Mouse (Mus musculus): ENCODE data around the gene Ube3b. TPM values are rescaled to one million over a fixed set of nuclear protein-coding genes. Genes with fewer than 3 reads are reported as not detected.
A peak's percentile ranks its signal among the peaks of the same experiment; 100 is the strongest.

The Ube3b gene
- polyA plus RNA-seq, 1 experiment from 2014 or later = 23.0 TPM

DNA sequence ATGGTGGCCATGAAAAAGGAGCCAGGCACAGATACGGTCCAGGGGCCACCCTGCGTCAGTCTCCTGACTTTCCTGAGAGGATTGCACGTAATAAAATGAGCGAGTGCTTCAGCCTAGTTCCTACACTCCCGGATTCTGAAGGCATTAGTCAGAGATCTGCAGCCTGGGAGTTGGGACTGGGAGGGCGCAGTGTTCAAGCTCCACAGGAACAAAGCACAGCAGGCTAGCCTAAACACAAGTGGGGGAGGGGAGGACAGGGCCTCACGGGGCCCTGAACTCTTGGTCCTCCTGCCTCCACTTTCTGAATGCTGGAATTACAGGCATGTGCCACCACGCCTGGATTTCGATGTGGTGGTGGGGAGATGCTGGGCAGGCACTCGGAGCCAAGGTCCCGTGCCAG lies 7.8 kb upstream of the Ube3b start:
- Histone ChIP-seq H3K4me1 (replicated peaks; ENCODE audit: control insufficient read depth, insufficient read depth, low read length) (peaks cover 55% of the 10 kb centered on the region), H3K27ac (ENCODE audit: low read depth, low read length) (peak overlapping the region; percentile 93), H3K27me3 (replicated peaks; ENCODE audit: control insufficient read depth, insufficient read depth, low read length) (no peaks in the 10 kb centered on the region), H3K36me3 (ENCODE audit: control insufficient read depth, insufficient read depth) (peaks cover 49% of the 10 kb centered on the region), H3K9me3 (ENCODE audit: control insufficient read depth) (no peaks in the 10 kb centered on the region), H3K9ac (ENCODE audit: low read depth, low read length) (0 out of 2 replicates have a peak overlapping the region, but pooled peaks have one; percentile 1), H3K4me2 (replicated peaks; ENCODE audit: low read depth) (peak overlapping the region; percentile 46), H3K4me3 (ENCODE audit: low read depth, low read length) (no peak overlapping the region)
- TF ChIP-seq CTCF (IDR thresholded peaks at IDR 0.05; ENCODE audit: low read depth) = no peak
- peak; percentile 83 for ATAC-seq
- WGBS = 16% methylated on average over 11 of the region's 11 CpGs

DNA sequence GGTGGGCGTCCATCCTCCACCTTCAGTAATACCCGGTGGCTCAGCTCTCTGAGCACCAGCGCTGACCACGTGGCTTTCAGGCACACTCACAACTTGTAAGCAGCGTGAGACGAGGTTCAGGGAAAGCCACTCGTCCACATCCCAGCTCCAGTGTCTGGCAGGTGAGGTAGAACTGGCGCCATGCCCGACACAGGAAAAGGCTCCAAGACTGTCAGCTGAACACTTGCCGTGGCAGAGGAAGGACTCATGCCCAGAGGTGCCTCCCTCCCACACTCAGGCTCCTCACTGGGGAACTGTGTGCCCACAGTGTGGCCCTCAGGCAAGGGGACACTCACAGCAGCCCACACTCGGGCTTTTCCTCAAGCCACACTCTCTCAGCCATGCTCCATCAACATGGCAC lies 7.2 kb upstream of the Ube3b start:
- H3K4me1 ChIP-seq (replicated peaks; ENCODE audit: control insufficient read depth, insufficient read depth, low read length) = peaks cover 60% of the 10 kb centered on the region
- H3K27me3 ChIP-seq (replicated peaks; ENCODE audit: control insufficient read depth, insufficient read depth, low read length) = no peaks in the 10 kb centered on the region
- ATAC-seq = no peak
- TF ChIP-seq CTCF (IDR thresholded peaks at IDR 0.05; ENCODE audit: low read depth) = no peak
- H3K9ac ChIP-seq (ENCODE audit: low read depth, low read length) = 0 out of 2 replicates have a peak overlapping the region, but pooled peaks have one; percentile 1
- H3K27ac ChIP-seq (ENCODE audit: low read depth, low read length) = peak overlapping the region; percentile 93
- peak overlapping the region; percentile 46; the same call in 1 of the 2 replicates for H3K4me2 ChIP-seq (replicated peaks; ENCODE audit: low read depth)
- no peaks in the 10 kb centered on the region for H3K9me3 ChIP-seq (ENCODE audit: control insufficient read depth)
- no peak overlapping the region for H3K4me3 ChIP-seq (ENCODE audit: low read depth, low read length)
- 60% methylated on average over 11 of the region's 11 CpGs for WGBS
- H3K36me3 ChIP-seq (ENCODE audit: control insufficient read depth, insufficient read depth) = peaks cover 43% of the 10 kb centered on the region

DNA sequence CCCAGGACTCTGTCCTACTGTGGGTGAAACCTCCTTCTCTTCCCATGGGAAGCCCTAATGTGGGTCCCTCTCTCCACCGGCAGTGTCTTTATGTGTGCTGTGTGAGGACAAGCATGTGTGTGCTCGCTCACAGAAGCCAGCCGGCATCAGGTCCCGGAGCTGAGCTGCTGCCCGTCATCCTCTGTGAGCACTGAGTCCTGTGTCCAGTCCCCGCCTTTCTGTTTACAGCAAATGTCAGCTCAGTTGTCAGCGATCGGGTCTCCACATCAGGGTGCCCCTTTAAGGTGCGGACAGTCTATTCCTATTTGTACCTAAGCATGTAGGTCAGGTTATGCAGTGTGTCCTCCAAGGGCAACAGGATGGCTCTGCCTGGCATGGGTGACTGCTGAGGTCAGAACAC lies 6.8 kb upstream of the Ube3b start:
- no peak for TF ChIP-seq CTCF (IDR thresholded peaks at IDR 0.05; ENCODE audit: low read depth)
- Histone ChIP-seq H3K4me2 (replicated peaks; ENCODE audit: low read depth) (no peak overlapping the region), H3K36me3 (ENCODE audit: control insufficient read depth, insufficient read depth) (peaks cover 39% of the 10 kb centered on the region), H3K27me3 (replicated peaks; ENCODE audit: control insufficient read depth, insufficient read depth, low read length) (no peaks in the 10 kb centered on the region), H3K4me1 (replicated peaks; ENCODE audit: control insufficient read depth, insufficient read depth, low read length) (peaks cover 64% of the 10 kb centered on the region), H3K9ac (ENCODE audit: low read depth, low read length) (0 out of 2 replicates have a peak overlapping the region, but pooled peaks have one; percentile 1), H3K9me3 (ENCODE audit: control insufficient read depth) (no peaks in the 10 kb centered on the region), H3K4me3 (ENCODE audit: low read depth, low read length) (no peak overlapping the region), H3K27ac (ENCODE audit: low read depth, low read length) (peak overlapping the region; percentile 93)
- ATAC-seq = no peak
- 84% methylated on average over 9 of the region's 9 CpGs for WGBS

DNA sequence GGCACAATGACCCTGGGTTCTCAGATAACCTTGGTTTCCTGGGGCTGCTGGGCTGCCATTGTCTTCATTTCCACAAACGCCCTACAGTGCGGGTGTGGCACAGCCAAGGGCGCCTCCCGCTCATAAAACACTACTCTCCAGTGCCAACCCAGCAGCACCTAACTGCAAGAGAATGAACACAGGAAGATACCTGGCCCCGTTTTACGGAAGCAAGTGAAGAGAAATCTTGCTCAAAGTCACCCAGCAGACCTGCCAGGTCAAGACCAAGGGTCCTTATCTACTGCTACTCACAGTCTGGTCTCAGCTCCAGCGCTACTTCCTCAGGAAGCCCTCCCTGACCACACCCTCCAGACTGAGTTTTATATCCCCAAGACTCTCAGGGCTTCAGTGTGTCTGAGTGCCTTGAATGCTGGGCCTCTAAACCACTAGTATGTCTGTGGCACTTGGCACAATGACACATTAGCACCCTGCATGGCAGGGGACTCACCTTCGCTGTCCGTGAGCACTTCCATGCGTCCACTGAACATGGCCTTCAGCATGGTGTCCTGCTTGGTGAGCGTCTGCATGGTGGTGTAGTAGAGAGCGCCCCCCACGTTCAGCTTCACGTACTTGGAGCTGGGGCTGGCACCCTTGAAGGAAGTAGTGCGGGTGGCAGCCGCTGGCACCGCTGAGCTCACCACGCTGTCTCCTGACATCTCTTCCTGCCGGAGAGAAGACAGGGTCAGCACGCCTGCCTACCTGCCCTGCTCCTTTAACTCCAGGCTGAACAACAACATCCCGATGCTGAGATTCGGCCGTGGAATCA lies 5.8 kb upstream of the Ube3b start:
- peak overlapping the region; percentile 93 for H3K27ac ChIP-seq (ENCODE audit: low read depth, low read length)
- peaks cover 61% of the 10 kb centered on the region for H3K4me1 ChIP-seq (replicated peaks; ENCODE audit: control insufficient read depth, insufficient read depth, low read length)
- no peaks in the 10 kb centered on the region for H3K9me3 ChIP-seq (ENCODE audit: control insufficient read depth)
- no peak overlapping the region for H3K4me3 ChIP-seq (ENCODE audit: low read depth, low read length)
- WGBS = 61% methylated on average over 23 of the region's 23 CpGs
- H3K9ac ChIP-seq (ENCODE audit: low read depth, low read length) = no peak overlapping the region
- peak overlapping the region; percentile 24; the same call in 1 of the 2 replicates for H3K4me2 ChIP-seq (replicated peaks; ENCODE audit: low read depth)
- H3K36me3 ChIP-seq (ENCODE audit: control insufficient read depth, insufficient read depth) = peaks cover 28% of the 10 kb centered on the region
- no peaks in the 10 kb centered on the region for H3K27me3 ChIP-seq (replicated peaks; ENCODE audit: control insufficient read depth, insufficient read depth, low read length)
- TF ChIP-seq CTCF (IDR thresholded peaks at IDR 0.05; ENCODE audit: low read depth) = no peak
- ATAC-seq = peak; percentile 22

DNA sequence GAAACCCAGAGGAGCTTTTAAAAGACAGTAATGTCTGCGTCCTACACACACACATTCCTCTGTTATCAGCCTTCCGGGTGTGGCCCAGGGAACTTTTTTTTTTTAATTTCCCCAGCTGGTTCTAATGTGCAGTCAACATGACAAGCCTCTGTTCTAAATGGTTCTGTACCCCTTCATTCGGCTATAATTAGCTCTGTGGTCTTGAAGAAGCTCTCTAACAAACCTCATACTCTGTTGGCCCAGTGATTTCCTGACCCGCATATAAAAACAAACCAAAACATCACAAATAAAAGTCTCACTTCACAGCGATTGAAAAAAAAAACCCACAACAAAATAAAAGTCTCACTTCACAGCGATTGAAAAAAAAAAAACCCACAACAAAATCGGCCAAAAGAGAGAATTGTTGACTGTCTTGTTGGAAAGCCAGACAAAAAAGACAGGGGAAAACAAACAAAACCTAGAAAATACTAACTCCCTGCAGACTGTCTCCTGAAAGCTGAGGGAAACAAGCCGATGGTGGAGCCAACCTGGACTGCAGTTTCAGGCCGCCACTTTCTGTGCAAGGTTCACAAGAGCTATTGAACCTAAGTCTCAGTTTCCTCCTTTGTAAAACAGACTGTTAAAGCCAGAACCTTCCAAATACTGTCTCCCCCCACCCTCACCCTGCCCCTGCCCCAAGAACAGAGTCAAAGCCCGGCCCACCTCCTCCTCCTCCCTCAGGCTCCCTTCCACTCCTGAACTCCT lies 2.1 kb upstream of the Ube3b start:
- Histone ChIP-seq H3K4me2 (replicated peaks; ENCODE audit: low read depth) (peak overlapping the region; percentile 81), H3K9me3 (ENCODE audit: control insufficient read depth) (no peaks in the 10 kb centered on the region), H3K4me1 (replicated peaks; ENCODE audit: control insufficient read depth, insufficient read depth, low read length) (peaks cover 46% of the 10 kb centered on the region), H3K27ac (ENCODE audit: low read depth, low read length) (peak overlapping the region; percentile 90), H3K27me3 (replicated peaks; ENCODE audit: control insufficient read depth, insufficient read depth, low read length) (no peaks in the 10 kb centered on the region), H3K9ac (ENCODE audit: low read depth, low read length) (peak overlapping the region; percentile 75), H3K36me3 (ENCODE audit: control insufficient read depth, insufficient read depth) (peaks cover 19% of the 10 kb centered on the region), H3K4me3 (ENCODE audit: low read depth, low read length) (peak overlapping the region; percentile 90)
- ATAC-seq = no peak
- 32% methylated on average over 10 of the region's 10 CpGs for WGBS
- no peak for TF ChIP-seq CTCF (IDR thresholded peaks at IDR 0.05; ENCODE audit: low read depth)

DNA sequence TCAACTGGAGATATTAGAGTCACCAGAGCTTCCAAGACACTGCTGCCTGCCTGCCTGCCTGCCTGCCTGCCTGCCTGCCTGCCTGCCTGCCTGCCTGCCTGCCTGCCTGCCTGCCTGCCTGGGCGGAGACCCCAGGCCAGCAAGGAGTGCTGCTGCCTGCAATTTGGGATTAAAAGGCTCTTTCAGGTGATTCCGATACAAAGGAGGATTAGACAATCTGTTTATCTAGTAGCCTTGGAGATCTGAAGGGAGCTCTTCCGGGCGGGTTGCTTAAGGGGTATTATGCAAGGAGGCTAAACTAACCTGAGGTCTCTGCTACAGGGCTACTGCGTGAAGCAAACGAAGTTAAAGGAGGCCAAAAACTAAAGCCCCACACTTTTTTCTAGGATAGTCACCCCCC lies 1.5 kb upstream of the Ube3b start:
- no peak for TF ChIP-seq CTCF (IDR thresholded peaks at IDR 0.05; ENCODE audit: low read depth)
- Histone ChIP-seq H3K4me1 (replicated peaks; ENCODE audit: control insufficient read depth, insufficient read depth, low read length) (peaks cover 41% of the 10 kb centered on the region), H3K36me3 (ENCODE audit: control insufficient read depth, insufficient read depth) (peaks cover 13% of the 10 kb centered on the region), H3K27me3 (replicated peaks; ENCODE audit: control insufficient read depth, insufficient read depth, low read length) (no peaks in the 10 kb centered on the region), H3K4me3 (ENCODE audit: low read depth, low read length) (peak overlapping the region; percentile 90), H3K4me2 (replicated peaks; ENCODE audit: low read depth) (peak overlapping the region; percentile 81), H3K9me3 (ENCODE audit: control insufficient read depth) (no peaks in the 10 kb centered on the region), H3K27ac (ENCODE audit: low read depth, low read length) (peak overlapping the region; percentile 90), H3K9ac (ENCODE audit: low read depth, low read length) (peak overlapping the region; percentile 75; the same call in 1 of the 2 replicates)
- 18% methylated on average over 6 of the region's 6 CpGs for WGBS
- ATAC-seq = no peak

All from intestine, postnatal 0 days (tissue).